Mouse (Mus musculus) hindbrain, embryonic 16.5 days (tissue): ENCODE data around the gene Agtpbp1. TPM values are rescaled to one million over a fixed set of nuclear protein-coding genes. Genes with fewer than 3 reads are reported as not detected.
A peak's percentile ranks its signal among the peaks of the same experiment; 100 is the strongest.

Source experiments
- ATAC-seq: fragments of 200-750 bp; cut with Nextera tagmentation; 2 replicates; pipeline ENCODE4 v1.8.0; 2017; ENCODE audit warnings: moderate TSS enrichment, moderate library complexity
- H3K27ac ChIP-seq: fragments of 300-500 bp; sonication (generic); 2 replicates; pipeline ENCODE4 v1.5.1; 2014; ENCODE audit warnings: low read depth, mild to moderate bottlenecking, control low read depth, low read length, moderate library complexity
- H3K27me3 ChIP-seq: fragments of 300-500 bp; sonication (generic); replicated peaks from 2 replicates; pipeline ENCODE4 v1.6.1; 2014; ENCODE audit warnings: low read length; ENCODE audit not compliant: control insufficient read depth, insufficient read depth
- H3K36me3 ChIP-seq: fragments of 300-500 bp; sonication (generic); 2 replicates; pipeline ENCODE4 v1.6.1; 2014; ENCODE audit warnings: mild to moderate bottlenecking, low read length, moderate library complexity, mixed read lengths; ENCODE audit not compliant: control insufficient read depth, insufficient read depth
- H3K4me1 ChIP-seq: fragments of 300-500 bp; sonication (generic); 2 replicates; pipeline ENCODE4 v1.6.1; 2014; ENCODE audit warnings: low read depth, low read length; ENCODE audit not compliant: control insufficient read depth, insufficient read depth
- H3K4me2 ChIP-seq: fragments of 300-500 bp; sonication (generic); 2 replicates; pipeline ENCODE4 v1.6.1; 2014; ENCODE audit warnings: mild to moderate bottlenecking, low read length, control low read depth, moderate library complexity
- H3K4me3 ChIP-seq: fragments of 300-500 bp; sonication (generic); 2 replicates; pipeline ENCODE4 v1.5.1; 2014; ENCODE audit warnings: mild to moderate bottlenecking, low read length, control low read depth, moderate library complexity
- H3K9ac ChIP-seq: fragments of 300-500 bp; sonication (generic); 2 replicates; pipeline ENCODE4 v1.6.1; 2014; ENCODE audit warnings: low read depth, mild to moderate bottlenecking, control low read depth, low read length, moderate library complexity
- H3K9me3 ChIP-seq: fragments of 300-500 bp; sonication (generic); 2 replicates; pipeline ENCODE4 v1.6.1; 2014; ENCODE audit warnings: mild to moderate bottlenecking, low read length, moderate library complexity; ENCODE audit not compliant: control insufficient read depth
- WGBS: fragments of 180-500 bp; shearing (Covaris S2); extraction: QIAGEN DNeasy Blood & Tissue Kit; methylation state at CpG from one replicate; pipeline ENCODE4 v1.1.7; 2014; 5-methylcytosine and 5-hydroxymethylcytosine counted together
- polyA plus RNA-seq: library from polyadenylated mRNA; unstranded; fragments of >200 nt; fragmentation: Nextera tagmentation; extraction: Ambion mirVana; gene quantifications from 2 replicates; pipeline ENCODE4 v1.2.1, GENCODE M21; 2015

Agtpbp1 gene
- 69.0 and 73.3 TPM in 2 replicates for polyA plus RNA-seq

DNA sequence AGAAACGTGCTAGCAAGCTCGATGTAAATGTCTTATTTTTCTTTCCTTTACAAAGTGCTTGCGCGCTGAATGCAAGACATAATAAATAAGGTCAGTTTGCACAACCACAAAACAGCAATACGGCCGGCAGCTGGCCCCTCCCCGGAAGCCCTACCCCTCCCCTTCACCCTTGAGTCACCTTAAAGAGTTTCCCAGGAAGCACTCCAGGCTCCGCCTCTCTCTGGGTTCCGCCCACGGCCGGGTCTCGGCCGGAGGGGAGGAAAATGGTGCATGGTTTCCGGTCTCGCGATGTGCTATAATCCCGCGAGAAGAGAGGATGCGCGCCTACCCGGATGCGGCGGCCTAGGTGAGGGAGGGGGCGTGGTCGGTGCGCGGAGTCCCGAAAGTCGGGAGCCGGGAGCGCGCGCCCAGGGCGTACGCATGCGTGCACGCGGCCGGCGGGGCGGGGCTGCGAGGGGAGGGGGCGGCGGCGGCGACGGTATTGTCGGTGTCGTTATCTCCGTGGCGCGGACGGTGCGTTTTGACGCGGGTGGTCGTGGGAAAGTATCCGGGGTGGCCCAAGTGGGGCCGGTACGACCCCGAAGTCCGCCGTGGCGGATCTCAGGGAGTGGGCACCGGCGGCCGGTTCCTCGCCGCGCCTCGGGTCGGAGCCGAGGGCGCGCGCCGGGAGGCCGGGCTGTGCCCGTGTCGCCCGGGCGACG is at the start of gene Agtpbp1, which contains the start of gene Naa35:
Gene Agtpbp1, minus strand, starts transcription at position 281 of the 701 bp plus-strand sequence.
Gene Naa35, plus strand, starts transcription at position 313 of the 701 bp plus-strand sequence.
- H3K4me2 ChIP-seq: peak within 1 kb of the TSS; percentile 99
- no peaks in the 10 kb centered on the region for H3K9me3 ChIP-seq
- no peaks in the 10 kb centered on the region for H3K27me3 ChIP-seq
- H3K36me3 ChIP-seq: 0 out of 2 replicates have a peak, but pooled peaks cover 7% of the 10 kb centered on the region
- peaks cover 25% of the 10 kb centered on the region for H3K4me1 ChIP-seq
- peak within 1 kb of the TSS; percentile 89 for H3K27ac ChIP-seq
- WGBS: under 1% methylated on average over 73 of the region's 83 CpGs
- peak within 1 kb of the TSS; percentile 71 for H3K4me3 ChIP-seq
- ATAC-seq: peak; percentile 98
- H3K9ac ChIP-seq: peak within 1 kb of the TSS; percentile 91

DNA sequence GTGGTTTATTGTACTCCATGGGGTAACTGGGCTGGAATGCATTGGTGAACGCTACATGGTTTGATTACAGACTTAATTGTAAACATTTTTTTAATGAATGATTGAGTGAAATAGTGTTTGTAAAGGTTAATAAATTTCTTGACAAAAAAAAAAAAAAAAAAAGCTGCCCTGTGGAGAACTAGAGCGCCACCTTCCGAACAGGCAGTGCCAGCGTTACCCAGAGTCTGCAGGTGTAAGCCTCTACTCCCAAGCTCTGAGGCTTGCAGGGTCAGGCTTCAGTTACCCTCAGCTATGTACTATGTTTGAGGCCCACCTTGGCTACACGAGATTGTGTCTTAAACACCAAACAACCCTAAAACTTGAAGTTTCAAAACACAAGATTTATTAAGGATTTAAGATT is 49.6 kb upstream of the Agtpbp1 start:
- Histone ChIP-seq H3K27ac (no peak overlapping the region), H3K9ac (no peak overlapping the region), H3K27me3 (no peaks in the 10 kb centered on the region), H3K4me3 (no peak overlapping the region), H3K4me1 (no peaks in the 10 kb centered on the region), H3K36me3 (peaks cover 39% of the 10 kb centered on the region), H3K4me2 (no peak overlapping the region), H3K9me3 (no peaks in the 10 kb centered on the region)
- 73% methylated on average over 5 of the region's 5 CpGs for WGBS
- no peak for ATAC-seq

DNA sequence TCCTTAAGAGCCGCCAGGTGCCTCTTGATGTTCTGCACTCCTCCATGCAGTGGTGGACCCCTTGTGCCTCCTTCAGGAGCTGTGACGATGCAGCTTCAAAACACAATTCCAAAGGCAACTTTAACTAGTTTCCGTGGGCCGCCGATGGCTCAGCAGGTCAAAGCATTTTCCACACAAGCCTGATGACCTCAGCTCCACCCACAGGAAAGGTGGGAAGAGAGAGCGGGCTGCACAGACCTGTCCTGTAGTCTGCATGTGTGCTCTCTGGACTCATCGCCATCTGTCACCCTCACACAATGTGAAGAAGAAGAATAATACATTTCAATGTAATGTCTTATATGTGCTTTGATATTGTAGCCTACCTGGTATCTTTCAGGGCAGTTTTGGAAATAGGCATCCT is 41.7 kb upstream of the Agtpbp1 start:
- no peak overlapping the region for H3K4me3 ChIP-seq
- H3K9ac ChIP-seq: no peak overlapping the region
- H3K27me3 ChIP-seq: no peaks in the 10 kb centered on the region
- H3K36me3 ChIP-seq: peaks cover 48% of the 10 kb centered on the region
- no peak overlapping the region for H3K27ac ChIP-seq
- no peak overlapping the region for H3K4me2 ChIP-seq
- H3K9me3 ChIP-seq: no peaks in the 10 kb centered on the region
- no peaks in the 10 kb centered on the region for H3K4me1 ChIP-seq
- 93% methylated on average over 7 of the region's 7 CpGs for WGBS
- ATAC-seq: no peak

- ATAC-seq: no peak
- no peaks in the 10 kb centered on the region for H3K27me3 ChIP-seq
- no peak overlapping the region for H3K9ac ChIP-seq
- H3K27ac ChIP-seq: no peak overlapping the region
- no peaks in the 10 kb centered on the region for H3K9me3 ChIP-seq
- 92% methylated on average over 5 of the region's 5 CpGs for WGBS
- H3K4me1 ChIP-seq: no peaks in the 10 kb centered on the region
- no peak overlapping the region for H3K4me3 ChIP-seq
- H3K4me2 ChIP-seq: no peak overlapping the region
- H3K36me3 ChIP-seq: peaks cover 50% of the 10 kb centered on the region
These were observed 39.9 kb upstream of the Agtpbp1 start for GRCm38 (mm10) chr13:59624903-59625302.

- H3K4me2 ChIP-seq: no peak overlapping the region
These were observed 39.4 kb upstream of the Agtpbp1 start for GRCm38 (mm10) chr13:59624389-59624788.

GRCm38 (mm10) chr13:59621643-59622489 is 36.8 kb upstream of the Agtpbp1 start:
- no peak overlapping the region for H3K27ac ChIP-seq
- peaks cover 50% of the 10 kb centered on the region for H3K36me3 ChIP-seq
- H3K4me3 ChIP-seq: no peak overlapping the region
- 93% methylated on average over 7 of the region's 7 CpGs for WGBS
- no peaks in the 10 kb centered on the region for H3K9me3 ChIP-seq
- no peak overlapping the region for H3K4me2 ChIP-seq
- no peaks in the 10 kb centered on the region for H3K4me1 ChIP-seq
- H3K27me3 ChIP-seq: no peaks in the 10 kb centered on the region
- no peak overlapping the region for H3K9ac ChIP-seq
- ATAC-seq: no peak

More at GRCm38 (mm10) chr13:59624389-59624788, 39.4 kb upstream of the Agtpbp1 start:
- H3K4me3 ChIP-seq: no peak overlapping the region
- no peak overlapping the region for H3K27ac ChIP-seq
- H3K9me3 ChIP-seq: no peaks in the 10 kb centered on the region
- ATAC-seq: no peak
- 89% methylated on average over 3 of the region's 3 CpGs for WGBS
- H3K9ac ChIP-seq: no peak overlapping the region
- peaks cover 45% of the 10 kb centered on the region for H3K36me3 ChIP-seq
- H3K4me1 ChIP-seq: no peaks in the 10 kb centered on the region
- no peaks in the 10 kb centered on the region for H3K27me3 ChIP-seq

GRCm38 (mm10) chr13:59618463-59618862 is 33.4 kb upstream of the Agtpbp1 start:
- Histone ChIP-seq H3K9ac (no peak overlapping the region), H3K36me3 (peaks cover 45% of the 10 kb centered on the region), H3K9me3 (no peaks in the 10 kb centered on the region), H3K27ac (no peak overlapping the region), H3K27me3 (no peaks in the 10 kb centered on the region), H3K4me3 (no peak overlapping the region), H3K4me2 (no peak overlapping the region), H3K4me1 (no peaks in the 10 kb centered on the region)
- WGBS: 95% methylated on average over 6 of the region's 6 CpGs
- ATAC-seq: no peak

DNA sequence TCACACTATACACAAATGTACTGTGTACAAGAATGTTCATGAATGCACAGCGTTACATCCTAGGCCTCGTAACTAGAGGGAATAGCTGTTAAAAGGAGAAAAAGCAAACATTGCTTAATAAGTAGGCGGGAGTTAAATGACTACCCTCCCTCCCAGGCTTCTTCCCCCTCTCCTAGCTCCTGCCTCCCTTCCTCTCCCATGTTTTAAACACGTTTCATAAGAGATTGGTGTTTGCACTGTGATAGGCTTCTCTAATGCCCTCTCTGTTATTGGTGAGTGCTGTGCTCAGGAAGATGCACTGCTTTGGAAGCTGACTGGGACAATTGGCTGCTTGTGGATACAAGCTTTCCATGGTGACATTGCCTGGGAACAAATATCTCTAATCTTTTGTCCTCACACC is 30.5 kb upstream of the Agtpbp1 start:
- Histone ChIP-seq H3K9ac (no peak overlapping the region), H3K4me1 (no peaks in the 10 kb centered on the region), H3K27ac (no peak overlapping the region), H3K4me2 (no peak overlapping the region), H3K4me3 (no peak overlapping the region), H3K36me3 (peaks cover 33% of the 10 kb centered on the region), H3K27me3 (no peaks in the 10 kb centered on the region), H3K9me3 (no peaks in the 10 kb centered on the region)
- no peak for ATAC-seq
- WGBS: 92% methylated on average over 4 of the region's 4 CpGs

DNA sequence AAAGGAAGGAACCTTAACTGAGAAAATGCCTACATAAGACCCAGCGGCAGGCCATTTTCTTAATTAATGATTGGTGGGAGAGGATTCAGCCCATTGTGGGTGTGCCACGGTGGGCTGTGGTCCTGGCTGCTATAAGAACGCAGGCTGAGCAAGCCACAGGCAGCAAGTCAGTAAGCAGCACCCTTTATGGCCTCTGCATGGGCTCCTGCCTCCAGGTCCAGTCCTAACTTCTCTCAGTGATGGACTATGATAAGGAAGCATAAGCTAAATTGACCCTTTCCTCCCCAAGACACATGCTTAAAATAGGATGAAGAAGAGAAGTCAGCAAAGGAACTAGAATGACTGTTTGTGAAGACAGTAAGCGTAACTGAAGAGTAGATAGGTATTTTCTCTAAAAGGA is 30.1 kb upstream of the Agtpbp1 start:
- Histone ChIP-seq H3K4me1 (no peaks in the 10 kb centered on the region), H3K4me2 (no peak overlapping the region), H3K9me3 (no peaks in the 10 kb centered on the region), H3K36me3 (peaks cover 35% of the 10 kb centered on the region), H3K27ac (no peak overlapping the region), H3K9ac (no peak overlapping the region), H3K27me3 (no peaks in the 10 kb centered on the region), H3K4me3 (no peak overlapping the region)
- WGBS: 89% methylated on average over 4 of the region's 4 CpGs
- ATAC-seq: no peak
